Mouse (Mus musculus) liver, embryonic 13.5 days (tissue): ENCODE data around the gene Rhbdd1. TPM values are rescaled to one million over a fixed set of nuclear protein-coding genes. Genes with fewer than 3 reads are reported as not detected.
A peak's percentile ranks its signal among the peaks of the same experiment; 100 is the strongest.

Experiments
- ATAC-seq: fragments of 200-750 bp; cut with Nextera tagmentation; 2 replicates; pipeline ENCODE4 v1.8.0; 2017; ENCODE audit warnings: low read depth, mild to moderate bottlenecking, moderate number of reproducible peaks, moderate library complexity
- DNase-seq: peaks from one replicate; pipeline ENCODE4 v3.0.0; 2022
- H3K27ac ChIP-seq: fragments of 300-500 bp; sonication (generic); 2 replicates; pipeline ENCODE4 v1.5.1; 2015; ENCODE audit warnings: moderate library complexity, mild to moderate bottlenecking, inconsistent platforms
- H3K27me3 ChIP-seq: fragments of 300-500 bp; sonication (generic); 2 replicates; pipeline ENCODE4 v1.6.1; 2015; ENCODE audit warnings: mild to moderate bottlenecking, inconsistent platforms
- H3K36me3 ChIP-seq: fragments of 300-500 bp; sonication (generic); 2 replicates; pipeline ENCODE4 v1.6.1; 2015; ENCODE audit warnings: mild to moderate bottlenecking, inconsistent platforms
- H3K4me1 ChIP-seq: fragments of 300-500 bp; sonication (generic); replicated peaks from 2 replicates; pipeline ENCODE4 v1.6.1; 2015; ENCODE audit warnings: inconsistent platforms
- H3K4me2 ChIP-seq: fragments of 300-500 bp; sonication (generic); 2 replicates; pipeline ENCODE4 v1.6.1; 2015; ENCODE audit warnings: inconsistent platforms, mild to moderate bottlenecking, moderate library complexity
- H3K4me3 ChIP-seq: fragments of 300-500 bp; sonication (generic); replicated peaks from 2 replicates; pipeline ENCODE4 v1.5.1; 2015; ENCODE audit warnings: mild to moderate bottlenecking, inconsistent platforms
- H3K9ac ChIP-seq: fragments of 300-500 bp; sonication (generic); 2 replicates; pipeline ENCODE4 v1.6.1; 2015; ENCODE audit warnings: mild to moderate bottlenecking, inconsistent platforms
- H3K9me3 ChIP-seq: fragments of 300-500 bp; sonication (generic); replicated peaks from 2 replicates; pipeline ENCODE4 v1.6.1; 2016; ENCODE audit warnings: inconsistent platforms
- WGBS: fragments of 180-500 bp; shearing (Covaris S2); methylation state at CpG from one replicate; pipeline ENCODE4 v1.1.7; 2015; ENCODE audit not compliant: insufficient replicate concordance; 5-methylcytosine and 5-hydroxymethylcytosine counted together
- polyA plus RNA-seq: library from polyadenylated mRNA; unstranded; fragments of >200 nt; fragmentation: Nextera tagmentation; extraction: Ambion mirVana; gene quantifications from 2 replicates; pipeline ENCODE4 v1.2.1, GENCODE M21; 2015

Gene Rhbdd1
- polyA plus RNA-seq, 1 experiment from 2014 or later, result 8.6 TPM

DNA sequence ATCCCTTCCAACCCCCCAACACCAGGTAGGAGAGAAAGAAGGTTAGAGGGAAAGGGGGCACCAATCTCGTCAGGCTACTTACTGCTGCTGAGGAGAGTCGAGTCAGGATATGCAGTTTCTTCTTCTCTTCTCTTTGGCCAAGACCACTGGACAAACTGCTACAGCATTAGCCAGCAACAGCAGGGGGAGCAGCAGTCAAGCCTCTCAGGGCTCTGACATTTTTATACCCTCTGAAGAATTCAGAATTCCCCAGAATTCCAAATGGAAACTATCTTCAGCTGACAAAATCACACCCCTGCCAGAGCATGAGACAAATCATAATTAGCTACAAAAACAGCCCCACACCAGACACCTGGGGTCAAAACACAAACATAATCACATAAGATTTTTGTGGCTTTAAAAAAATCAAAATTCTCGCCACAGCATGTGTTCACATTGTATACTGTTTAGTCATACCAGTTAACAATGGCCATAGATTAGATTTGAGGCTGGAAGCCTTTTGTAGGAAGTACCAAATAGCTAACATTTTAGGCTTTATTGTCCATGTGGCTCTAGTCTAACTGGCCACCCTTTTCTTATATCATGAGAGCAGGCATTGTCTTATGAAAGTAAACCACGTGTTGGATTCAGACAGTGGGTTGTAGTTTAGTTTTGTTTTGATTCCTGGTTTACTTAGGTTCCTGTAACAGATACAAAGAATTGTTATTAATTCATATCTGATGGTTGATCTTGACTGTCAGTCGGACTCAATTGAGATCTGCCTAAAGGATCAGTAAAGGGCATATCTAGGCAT is 55.6 kb downstream of the Rhbdd1 start:
- no peak for ATAC-seq
- 69% methylated on average over 5 of the region's 5 CpGs for WGBS

DNA sequence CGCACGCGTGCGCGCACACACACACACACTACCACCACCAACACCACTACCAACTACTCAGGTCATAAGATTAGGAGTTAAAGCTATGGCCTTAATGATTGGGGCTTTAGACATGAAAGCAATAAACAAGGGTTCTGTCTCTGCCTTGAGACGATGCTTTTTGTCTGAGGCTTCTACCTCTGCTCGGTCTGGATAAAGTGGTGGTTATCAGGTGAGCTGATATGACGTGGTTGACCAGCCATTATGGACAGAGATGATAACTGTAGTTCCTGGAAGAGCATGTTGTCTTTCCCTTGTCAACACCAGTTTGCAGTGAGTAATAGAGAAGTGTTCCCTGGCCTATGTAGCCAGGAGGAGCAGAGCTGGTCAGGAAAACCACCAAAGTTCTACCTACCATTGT is 57.7 kb downstream of the Rhbdd1 start:
- H3K36me3 ChIP-seq, result peaks cover 21% of the 10 kb centered on the region
- WGBS, result 42% methylated on average over 8 of the region's 8 CpGs
- peak; percentile 77 for DNase-seq
- peak overlapping the region; percentile 62 for H3K9ac ChIP-seq
- H3K27me3 ChIP-seq, result no peaks in the 10 kb centered on the region
- peak; percentile 97 for ATAC-seq
- H3K4me1 ChIP-seq, result peaks cover 43% of the 10 kb centered on the region
- H3K27ac ChIP-seq, result peak overlapping the region; percentile 92
- H3K9me3 ChIP-seq, result no peaks in the 10 kb centered on the region
- H3K4me2 ChIP-seq, result peak overlapping the region; percentile 57
- H3K4me3 ChIP-seq, result peak overlapping the region; percentile 8; the same call in 1 of the 2 replicates

More for the DNA sequence above, 55.6 kb downstream of the Rhbdd1 start:
- H3K4me2 ChIP-seq, result no peak overlapping the region
- no peaks in the 10 kb centered on the region for H3K27me3 ChIP-seq
- no peaks in the 10 kb centered on the region for H3K9me3 ChIP-seq
- H3K36me3 ChIP-seq, result peaks cover 13% of the 10 kb centered on the region; the same call in 1 of the 2 replicates
- no peak overlapping the region for H3K4me3 ChIP-seq
- H3K9ac ChIP-seq, result no peak overlapping the region
- H3K27ac ChIP-seq, result peak overlapping the region; percentile 92; the same call in 1 of the 2 replicates
- DNase-seq, result no peak
- H3K4me1 ChIP-seq, result peaks cover 43% of the 10 kb centered on the region

DNA sequence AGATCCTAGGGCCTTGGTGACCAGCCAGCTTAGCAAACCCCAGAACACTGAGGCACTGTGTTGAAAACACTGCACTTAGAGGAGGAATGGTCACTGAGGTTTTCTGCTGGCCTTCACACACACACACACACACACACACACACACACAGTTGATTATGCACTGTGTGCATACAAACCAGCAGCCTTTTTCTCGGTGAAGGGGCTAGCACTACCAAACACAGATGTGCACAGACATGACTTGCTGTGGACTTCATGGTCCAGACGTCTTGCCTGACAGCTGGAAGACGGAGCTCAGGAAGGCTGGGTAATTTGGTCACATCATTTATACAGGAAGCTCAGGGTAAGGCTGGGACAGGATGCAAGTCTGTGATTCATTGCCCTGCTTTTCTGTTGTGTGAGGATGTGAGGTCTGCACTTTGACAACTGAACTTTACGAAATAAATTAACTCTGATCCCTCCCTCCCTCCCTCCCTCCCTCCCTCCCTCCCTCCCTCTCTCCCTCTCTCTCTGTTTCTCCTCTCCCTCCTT is 58.6 kb downstream of the Rhbdd1 start:
- WGBS, result 69% methylated on average over 4 of the region's 4 CpGs
- no peak for ATAC-seq
- DNase-seq, result no peak
- Histone ChIP-seq H3K27ac (peak overlapping the region; percentile 92), H3K9me3 (no peaks in the 10 kb centered on the region), H3K4me3 (no peak overlapping the region), H3K27me3 (no peaks in the 10 kb centered on the region), H3K4me2 (no peak overlapping the region), H3K36me3 (peaks cover 24% of the 10 kb centered on the region), H3K9ac (no peak overlapping the region), H3K4me1 (peaks cover 43% of the 10 kb centered on the region)

DNA sequence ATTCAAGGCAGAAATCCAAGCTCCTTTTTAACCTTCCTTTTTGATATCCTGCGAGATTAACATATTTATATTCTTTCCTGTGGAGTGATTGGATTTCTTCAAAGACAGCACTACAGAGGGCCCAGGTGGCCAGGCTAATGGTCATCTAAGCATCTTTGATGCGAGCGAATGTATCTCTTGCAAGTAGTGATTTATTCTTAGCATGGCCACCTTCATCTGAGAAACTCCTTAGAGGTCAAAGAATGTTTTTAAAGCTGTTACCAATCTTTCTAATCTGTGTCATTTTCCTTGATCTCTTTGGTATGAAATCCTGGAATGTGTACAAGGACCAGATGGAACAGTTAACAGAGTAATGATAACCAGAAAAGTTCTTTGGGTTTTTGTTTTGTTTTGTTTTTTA is 59.2 kb downstream of the Rhbdd1 start:
- Histone ChIP-seq H3K9ac (no peak overlapping the region), H3K4me2 (no peak overlapping the region), H3K27me3 (no peaks in the 10 kb centered on the region), H3K4me1 (peaks cover 43% of the 10 kb centered on the region), H3K36me3 (peaks cover 19% of the 10 kb centered on the region), H3K27ac (no peak overlapping the region), H3K9me3 (no peaks in the 10 kb centered on the region), H3K4me3 (no peak overlapping the region)
- ATAC-seq (no peak), DNase-seq (no peak)
- 81% methylated on average over 3 of the region's 3 CpGs for WGBS

DNA sequence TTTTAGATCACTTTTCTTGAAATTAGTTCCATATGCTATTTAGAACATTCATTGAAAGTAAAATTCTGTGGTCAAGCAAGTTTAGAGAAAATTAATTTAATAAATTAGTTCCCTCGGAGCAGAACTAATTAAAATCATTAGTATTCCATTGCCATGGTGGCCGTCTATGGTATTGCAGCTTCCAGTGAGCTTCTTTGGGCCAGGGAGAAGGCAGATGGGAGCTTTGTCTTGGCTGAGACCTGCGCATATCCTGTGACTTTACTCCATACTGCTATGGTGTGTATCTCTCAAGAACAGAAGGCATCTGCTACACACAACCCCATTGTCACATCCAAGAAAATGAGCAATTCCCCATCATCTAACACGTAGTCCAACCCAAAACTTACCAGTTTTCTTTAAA is 65.7 kb downstream of the Rhbdd1 start:
- Histone ChIP-seq H3K4me2 (no peak overlapping the region), H3K4me1 (peaks cover 16% of the 10 kb centered on the region; the same call in 1 of the 2 replicates), H3K9ac (no peak overlapping the region), H3K27ac (no peak overlapping the region), H3K27me3 (no peaks in the 10 kb centered on the region), H3K36me3 (peaks cover 11% of the 10 kb centered on the region), H3K9me3 (no peaks in the 10 kb centered on the region), H3K4me3 (no peak overlapping the region)
- ATAC-seq (no peak), DNase-seq (no peak)
- WGBS, result 78% methylated on average over 4 of the region's 4 CpGs

DNA sequence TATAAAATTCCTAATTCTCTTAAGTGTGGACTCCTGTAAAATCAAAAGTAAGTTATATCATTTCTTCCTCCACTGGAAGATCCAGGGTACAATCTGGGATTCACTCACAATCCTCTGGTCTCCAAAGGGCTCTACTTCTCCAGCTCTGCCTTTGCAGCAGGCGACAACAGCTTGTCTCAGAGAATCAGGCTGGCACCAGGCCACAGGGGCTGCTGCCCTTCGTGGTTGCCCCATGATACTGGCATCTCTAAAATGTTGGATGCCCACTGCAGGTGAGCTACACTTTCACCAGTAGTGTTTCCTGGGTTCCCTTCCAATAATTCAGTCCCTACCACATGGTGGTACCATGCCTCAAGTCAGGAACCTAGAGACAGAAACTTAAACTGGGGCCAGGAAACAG is 67.9 kb downstream of the Rhbdd1 start:
- Histone ChIP-seq H3K9ac (no peak overlapping the region), H3K27ac (no peak overlapping the region), H3K4me3 (no peak overlapping the region), H3K9me3 (no peaks in the 10 kb centered on the region), H3K4me1 (peaks cover 16% of the 10 kb centered on the region; the same call in 1 of the 2 replicates), H3K4me2 (no peak overlapping the region), H3K36me3 (peaks cover 3% of the 10 kb centered on the region; the same call in 1 of the 2 replicates), H3K27me3 (no peaks in the 10 kb centered on the region)
- DNase-seq (no peak), ATAC-seq (no peak)
- WGBS, result 84% methylated on average over 2 of the region's 2 CpGs

DNA sequence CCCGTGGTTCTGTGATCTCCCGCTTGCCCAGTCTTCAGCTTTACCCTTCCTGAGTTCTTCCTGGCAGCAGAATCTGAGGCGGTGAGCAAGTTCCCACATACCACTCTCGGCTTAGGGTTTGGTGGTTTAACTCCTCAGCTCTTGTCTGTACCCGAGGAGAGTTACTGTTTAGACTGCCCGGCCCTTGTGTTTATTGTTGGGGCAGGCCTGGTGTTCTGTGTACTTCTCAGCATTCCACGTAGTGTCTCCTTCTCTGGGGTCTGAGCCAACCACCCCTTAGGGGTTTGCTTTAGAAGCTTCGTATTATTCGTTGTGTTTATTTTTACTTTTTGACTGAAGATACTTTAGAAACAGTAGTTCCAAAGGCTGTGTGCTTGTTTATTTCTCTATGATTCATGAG is 68.8 kb downstream of the Rhbdd1 start:
- ATAC-seq, result no peak
- Histone ChIP-seq H3K4me3 (no peak overlapping the region), H3K9me3 (no peaks in the 10 kb centered on the region), H3K4me2 (no peak overlapping the region), H3K36me3 (peaks cover 2% of the 10 kb centered on the region; the same call in 1 of the 2 replicates), H3K27ac (no peak overlapping the region), H3K9ac (no peak overlapping the region), H3K27me3 (no peaks in the 10 kb centered on the region), H3K4me1 (peaks cover 16% of the 10 kb centered on the region; the same call in 1 of the 2 replicates)
- no peak for DNase-seq
- WGBS, result 69% methylated on average over 9 of the region's 9 CpGs

DNA sequence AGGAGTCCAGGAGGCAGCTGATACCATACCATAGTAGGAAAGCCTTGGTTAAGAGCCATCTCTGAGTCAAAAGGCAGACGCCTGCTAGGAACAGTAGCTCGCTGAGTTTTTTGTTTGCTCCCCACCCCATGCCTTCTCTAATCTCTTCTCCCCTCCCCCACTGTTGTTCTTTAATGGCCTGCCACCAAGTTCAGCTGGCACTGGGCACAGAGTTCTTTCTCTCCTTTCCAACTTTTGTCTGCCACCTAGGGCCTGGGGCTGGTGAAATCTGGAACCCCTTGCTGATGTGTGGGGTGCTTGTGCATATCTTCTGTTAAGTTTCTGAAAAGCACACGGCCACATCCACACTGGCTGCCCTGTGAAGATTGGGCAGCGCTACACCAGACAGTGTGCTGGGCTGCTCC is 69.6 kb downstream of the Rhbdd1 start:
- H3K27ac ChIP-seq, result 0 out of 2 replicates have a peak overlapping the region, but pooled peaks have one; percentile 0
- H3K27me3 ChIP-seq, result no peaks in the 10 kb centered on the region
- DNase-seq (no peak), ATAC-seq (no peak)
- H3K9me3 ChIP-seq, result no peaks in the 10 kb centered on the region
- H3K4me1 ChIP-seq, result peaks cover 16% of the 10 kb centered on the region; the same call in 1 of the 2 replicates
- no peak overlapping the region for H3K9ac ChIP-seq
- 74% methylated on average over 4 of the region's 4 CpGs for WGBS
- peaks cover 2% of the 10 kb centered on the region; the same call in 1 of the 2 replicates for H3K36me3 ChIP-seq
- no peak overlapping the region for H3K4me2 ChIP-seq
- H3K4me3 ChIP-seq, result no peak overlapping the region

DNA sequence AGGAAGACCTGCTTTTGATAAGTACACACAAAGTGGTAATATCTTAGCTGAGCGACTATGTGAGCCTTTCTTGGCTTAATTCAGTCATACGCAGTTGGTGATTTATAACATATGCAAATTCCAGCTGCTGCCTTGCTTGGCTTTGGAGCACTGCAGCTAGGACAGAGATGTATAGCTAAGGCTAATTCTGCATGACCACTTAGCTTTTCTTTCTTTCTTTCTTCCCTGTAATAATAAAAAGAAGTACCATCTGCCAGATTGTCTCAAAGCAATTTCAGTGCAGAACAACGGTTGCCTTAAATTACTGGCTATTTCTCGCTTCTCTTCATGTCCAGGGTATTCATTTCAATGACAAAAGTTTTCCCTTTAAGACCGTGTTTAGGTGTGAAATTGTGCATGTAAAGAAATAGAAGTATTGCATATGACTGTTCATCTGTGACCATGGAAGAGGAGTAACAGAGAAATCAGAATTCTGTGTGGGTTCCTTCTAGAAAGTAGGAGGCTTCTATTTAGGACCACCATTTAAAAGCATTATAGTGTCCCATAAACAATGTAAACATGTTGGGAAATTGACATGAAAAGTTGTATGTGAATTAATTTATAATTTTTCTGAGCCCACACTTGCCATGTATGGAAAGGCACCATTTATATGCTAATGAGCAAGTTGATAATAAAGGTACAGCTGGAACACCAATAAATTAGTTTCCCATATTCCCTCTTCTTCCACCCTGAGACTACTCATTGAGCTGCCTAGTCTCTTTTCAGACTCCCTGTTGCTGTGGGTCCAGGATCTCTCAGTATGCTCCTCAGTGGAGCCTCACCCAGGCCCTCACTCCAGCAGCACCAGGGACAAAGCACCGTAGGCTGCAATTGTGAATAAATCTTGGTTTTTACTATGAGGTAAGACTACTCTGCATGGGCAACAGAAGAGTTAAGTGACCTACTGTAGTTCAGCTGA is 70.8 kb downstream of the Rhbdd1 start:
- Histone ChIP-seq H3K4me1 (peaks cover 16% of the 10 kb centered on the region; the same call in 1 of the 2 replicates), H3K4me3 (no peak overlapping the region), H3K27ac (no peak overlapping the region), H3K36me3 (peaks cover 2% of the 10 kb centered on the region; the same call in 1 of the 2 replicates), H3K9me3 (no peaks in the 10 kb centered on the region), H3K27me3 (no peaks in the 10 kb centered on the region), H3K4me2 (no peak overlapping the region), H3K9ac (no peak overlapping the region)
- 75% methylated on average over 6 of the region's 6 CpGs for WGBS
- no peak for DNase-seq
- ATAC-seq, result no peak

DNA sequence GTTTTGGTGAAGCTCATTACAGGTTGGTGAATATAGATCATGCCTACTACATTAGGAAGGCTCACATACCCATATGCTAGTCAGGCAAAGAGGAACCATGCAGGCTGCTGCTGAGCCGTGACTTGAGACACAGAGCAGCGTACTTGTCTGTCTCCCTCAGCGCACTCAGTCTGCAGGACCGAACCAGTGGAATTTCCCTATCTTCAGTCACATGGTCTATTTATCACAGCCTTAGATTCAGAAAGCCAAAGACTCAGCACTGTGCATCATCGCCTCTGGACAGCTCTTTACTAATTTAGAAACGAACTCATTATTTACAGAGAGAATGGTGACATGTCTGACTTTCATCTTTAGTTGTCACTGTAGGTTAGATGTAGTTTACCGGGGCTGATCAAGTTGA is 73.1 kb downstream of the Rhbdd1 start:
- H3K27ac ChIP-seq, result no peak overlapping the region
- H3K4me3 ChIP-seq, result no peak overlapping the region
- H3K9ac ChIP-seq, result no peak overlapping the region
- no peak for DNase-seq
- no peaks in the 10 kb centered on the region for H3K9me3 ChIP-seq
- no peak overlapping the region for H3K4me2 ChIP-seq
- no peak for ATAC-seq
- 70% methylated on average over 7 of the region's 7 CpGs for WGBS
- no peaks in the 10 kb centered on the region for H3K27me3 ChIP-seq
- peaks cover 2% of the 10 kb centered on the region; the same call in 1 of the 2 replicates for H3K36me3 ChIP-seq
- H3K4me1 ChIP-seq, result peaks cover 12% of the 10 kb centered on the region; the same call in 1 of the 2 replicates

DNA sequence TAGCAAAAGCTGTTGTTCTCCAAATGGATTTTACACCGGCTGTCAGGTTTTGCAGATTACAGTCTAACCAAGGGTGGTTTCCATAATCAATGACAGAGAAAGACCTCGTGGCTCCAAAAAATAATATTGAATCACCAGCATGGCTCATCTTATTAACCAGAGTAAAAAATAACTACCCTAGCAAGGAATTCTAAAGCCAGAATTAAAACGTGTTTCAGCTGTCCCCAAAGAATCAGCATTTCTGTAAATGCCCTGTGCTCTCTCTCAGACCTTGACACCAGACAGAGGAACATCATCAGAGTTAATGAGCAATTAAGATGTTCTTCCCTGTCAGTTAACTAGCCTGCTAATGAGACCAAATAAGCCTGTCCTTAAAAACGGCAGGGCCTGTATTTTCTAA is 79.1 kb downstream of the Rhbdd1 start:
- Histone ChIP-seq H3K4me2 (no peak overlapping the region), H3K9ac (no peak overlapping the region), H3K27ac (no peak overlapping the region), H3K36me3 (no peaks in the 10 kb centered on the region), H3K9me3 (no peaks in the 10 kb centered on the region), H3K27me3 (no peaks in the 10 kb centered on the region), H3K4me1 (no peaks in the 10 kb centered on the region), H3K4me3 (no peak overlapping the region)
- WGBS, result 71% methylated on average over 4 of the region's 4 CpGs
- no peak for DNase-seq
- no peak for ATAC-seq
